Mouse (Mus musculus) embryonic facial prominence, embryonic 12.5 days (tissue): ENCODE measurements at regions not wholly inside any gene's neighbourhood (a gene's known extent, or its start where the extent isn't known, plus 50 kb on each side); places are given as distances from the start of the nearest gene placed in this dataset.
A peak's percentile ranks its signal among the peaks of the same experiment; 100 is the strongest.

Source experiments
- ATAC-seq: fragments of 200-750 bp; cut with Nextera tagmentation; 2 replicates; pipeline ENCODE4 v1.8.0; 2017; ENCODE audit not compliant: insufficient number of reproducible peaks, insufficient read depth, low FRiP score, low TSS enrichment
- H3K27ac ChIP-seq: fragments of 300-500 bp; sonication (generic); 2 replicates; pipeline ENCODE4 v1.5.1; 2016; ENCODE audit warnings: mild to moderate bottlenecking
- H3K27me3 ChIP-seq: fragments of 300-500 bp; sonication (generic); 2 replicates; pipeline ENCODE4 v1.6.1; 2016; ENCODE audit warnings: mild to moderate bottlenecking, moderate library complexity
- H3K36me3 ChIP-seq: fragments of 300-500 bp; sonication (generic); 2 replicates; pipeline ENCODE4 v1.6.1; 2016; ENCODE audit warnings: mild to moderate bottlenecking
- H3K4me1 ChIP-seq: fragments of 300-500 bp; sonication (generic); 2 replicates; pipeline ENCODE4 v1.6.1; 2016
- H3K4me2 ChIP-seq: fragments of 300-500 bp; sonication (generic); replicated peaks from 2 replicates; pipeline ENCODE4 v1.6.1; 2016; ENCODE audit warnings: mild to moderate bottlenecking, moderate library complexity
- H3K4me3 ChIP-seq: fragments of 300-500 bp; sonication (generic); 2 replicates; pipeline ENCODE4 v1.5.1; 2016; ENCODE audit warnings: mild to moderate bottlenecking
- H3K9ac ChIP-seq: fragments of 300-500 bp; sonication (generic); 2 replicates; pipeline ENCODE4 v1.6.1; 2016; ENCODE audit warnings: mild to moderate bottlenecking, moderate library complexity
- H3K9me3 ChIP-seq: fragments of 300-500 bp; sonication (generic); 2 replicates; pipeline ENCODE4 v1.6.1; 2016; ENCODE audit warnings: mild to moderate bottlenecking, moderate library complexity
- WGBS: fragments of 180-500 bp; shearing (Covaris S2); methylation state at CpG from one replicate; pipeline ENCODE4 v1.1.7; 2016; 5-methylcytosine and 5-hydroxymethylcytosine counted together

DNA sequence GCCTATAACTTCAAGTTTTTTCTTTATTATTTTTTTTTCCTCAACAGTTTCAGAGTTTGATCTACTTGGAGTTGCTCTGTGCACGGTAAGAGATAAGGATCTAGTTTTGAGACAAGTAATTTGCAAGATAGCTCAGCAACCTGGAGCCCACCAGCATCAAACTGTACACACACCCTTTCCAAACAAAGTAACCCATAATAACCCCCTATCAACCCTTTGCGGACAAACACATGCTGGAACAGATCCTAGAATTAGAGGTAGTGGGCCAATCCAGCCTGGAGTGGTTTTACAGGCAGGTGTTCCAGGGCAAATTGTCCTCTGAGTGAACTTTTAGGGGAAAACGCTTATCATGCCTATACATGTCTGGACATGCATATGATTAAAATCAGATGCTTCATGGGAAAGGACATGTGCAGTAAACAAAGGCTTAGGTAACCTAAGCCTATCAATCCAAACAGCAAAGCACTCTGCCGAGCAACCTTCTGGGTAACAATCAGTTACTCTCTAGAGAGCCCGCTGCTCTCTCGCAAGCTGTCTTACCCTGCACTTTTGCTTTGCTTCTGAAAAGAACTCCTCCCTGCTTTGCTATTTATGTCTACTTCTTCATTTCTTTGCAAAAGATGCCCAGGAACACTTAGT, 200.2 kb upstream of the Nabp1 start:
- no peak for ATAC-seq
- Histone ChIP-seq H3K4me2 (no peak overlapping the region), H3K9ac (no peak overlapping the region), H3K27me3 (no peaks in the 10 kb centered on the region), H3K36me3 (no peaks in the 10 kb centered on the region), H3K9me3 (no peaks in the 10 kb centered on the region), H3K4me1 (0 out of 2 replicates have a peak, but pooled peaks cover 6% of the 10 kb centered on the region), H3K27ac (peak overlapping the region; percentile 32; the same call in 1 of the 2 replicates), H3K4me3 (no peak overlapping the region)
- 41% methylated on average over 6 of the region's 6 CpGs for WGBS

DNA sequence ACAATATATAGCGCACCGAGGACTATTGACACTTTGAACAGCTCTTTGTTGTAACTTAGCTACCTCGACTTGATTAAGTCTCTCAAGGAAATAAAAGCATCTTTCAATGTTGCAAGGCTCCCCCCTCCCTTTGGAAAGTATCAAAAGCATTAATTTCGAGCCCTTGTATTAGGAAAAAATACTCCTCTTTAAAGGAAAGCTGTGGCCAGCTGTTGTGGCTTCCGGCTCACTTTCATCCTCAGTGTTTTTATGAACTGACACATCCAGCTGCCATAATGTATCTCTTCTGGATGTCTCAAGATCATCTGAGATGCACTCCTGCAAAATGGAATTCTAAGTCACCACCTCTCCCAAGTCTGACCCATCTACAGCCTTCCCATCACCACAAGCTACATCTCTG, 199.6 kb upstream of the Nabp1 start:
- Histone ChIP-seq H3K4me2 (no peak overlapping the region), H3K36me3 (no peaks in the 10 kb centered on the region), H3K4me3 (no peak overlapping the region), H3K9ac (no peak overlapping the region), H3K27me3 (no peaks in the 10 kb centered on the region), H3K4me1 (0 out of 2 replicates have a peak, but pooled peaks cover 6% of the 10 kb centered on the region), H3K9me3 (no peaks in the 10 kb centered on the region), H3K27ac (no peak overlapping the region)
- no peak for ATAC-seq
- WGBS = 63% methylated on average over 5 of the region's 5 CpGs

DNA sequence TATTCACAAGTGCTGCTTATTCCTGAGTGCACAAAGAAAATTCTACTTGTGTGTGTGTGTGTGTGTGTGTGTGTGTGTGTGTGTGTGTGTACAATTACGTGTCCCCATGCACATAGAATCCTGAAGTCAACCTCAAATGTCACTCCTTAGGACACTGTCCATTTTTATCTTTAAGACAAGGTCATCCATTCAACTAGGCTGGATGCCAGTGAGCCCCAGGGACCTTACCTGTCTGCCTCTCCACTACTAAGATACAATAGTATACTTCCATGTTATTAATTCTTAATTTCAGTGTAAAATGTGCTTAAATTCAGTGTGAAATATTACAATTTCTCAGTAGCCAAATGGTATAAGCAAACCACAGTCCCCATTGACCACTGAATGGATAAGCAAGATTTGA, 193.5 kb upstream of the Nabp1 start:
- Histone ChIP-seq H3K4me2 (no peak overlapping the region), H3K27me3 (no peaks in the 10 kb centered on the region), H3K27ac (no peak overlapping the region), H3K4me3 (no peak overlapping the region), H3K9ac (no peak overlapping the region), H3K4me1 (peaks cover 9% of the 10 kb centered on the region), H3K36me3 (no peaks in the 10 kb centered on the region), H3K9me3 (no peaks in the 10 kb centered on the region)
- 75% methylated on average over 1 of the region's 1 CpGs for WGBS
- ATAC-seq = no peak

DNA sequence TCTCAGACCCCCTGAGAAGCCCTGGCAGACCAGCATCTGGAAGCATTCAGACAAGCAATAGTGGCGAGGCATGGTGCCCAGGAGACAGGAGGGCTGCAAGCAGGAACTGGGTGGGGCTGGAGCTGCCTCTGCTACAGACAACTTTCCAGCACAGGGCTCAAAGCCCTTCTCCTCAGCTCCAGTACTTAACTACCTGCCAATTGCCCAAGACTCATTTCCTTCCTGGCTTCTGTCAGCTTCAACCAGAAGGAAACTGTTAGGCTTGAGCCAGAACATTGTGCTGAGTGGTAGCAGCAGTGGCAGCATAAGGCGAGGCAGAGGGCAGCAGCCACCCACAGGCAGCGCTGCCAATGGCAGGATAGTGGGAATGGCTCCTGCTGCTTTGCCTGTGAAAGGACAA, 193.1 kb upstream of the Nabp1 start:
- ATAC-seq = no peak
- 39% methylated on average over 3 of the region's 3 CpGs for WGBS
- H3K36me3 ChIP-seq = no peaks in the 10 kb centered on the region

DNA sequence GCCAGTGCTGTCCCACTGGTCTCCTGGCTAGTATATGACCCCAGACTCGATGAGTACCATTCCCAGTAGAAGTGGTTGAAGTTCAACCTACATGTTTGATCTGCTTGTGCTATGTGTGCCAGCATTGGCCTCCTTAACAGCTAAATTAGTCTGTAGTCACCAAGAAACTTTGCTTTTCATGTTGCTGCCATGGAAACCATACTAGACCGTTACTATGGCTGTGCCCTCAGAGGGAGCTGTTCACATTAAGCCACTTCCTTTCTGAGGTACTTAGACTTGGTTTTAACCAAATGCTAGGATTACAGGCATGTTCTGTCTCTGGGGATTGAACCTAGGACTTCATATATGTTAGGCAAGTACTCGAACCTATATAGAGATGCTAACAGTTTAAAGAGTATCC, 191.8 kb upstream of the Nabp1 start:
- Histone ChIP-seq H3K27me3 (no peaks in the 10 kb centered on the region), H3K36me3 (no peaks in the 10 kb centered on the region), H3K9ac (no peak overlapping the region), H3K27ac (no peak overlapping the region), H3K4me1 (peaks cover 9% of the 10 kb centered on the region), H3K4me3 (no peak overlapping the region), H3K9me3 (no peaks in the 10 kb centered on the region), H3K4me2 (no peak overlapping the region)
- ATAC-seq = no peak
- WGBS = 67% methylated on average over 3 of the region's 3 CpGs

More for the DNA sequence above, 193.1 kb upstream of the Nabp1 start:
- Histone ChIP-seq H3K27ac (no peak overlapping the region), H3K4me2 (no peak overlapping the region), H3K27me3 (no peaks in the 10 kb centered on the region), H3K4me1 (peaks cover 9% of the 10 kb centered on the region), H3K4me3 (no peak overlapping the region), H3K9me3 (no peaks in the 10 kb centered on the region), H3K9ac (no peak overlapping the region)

DNA sequence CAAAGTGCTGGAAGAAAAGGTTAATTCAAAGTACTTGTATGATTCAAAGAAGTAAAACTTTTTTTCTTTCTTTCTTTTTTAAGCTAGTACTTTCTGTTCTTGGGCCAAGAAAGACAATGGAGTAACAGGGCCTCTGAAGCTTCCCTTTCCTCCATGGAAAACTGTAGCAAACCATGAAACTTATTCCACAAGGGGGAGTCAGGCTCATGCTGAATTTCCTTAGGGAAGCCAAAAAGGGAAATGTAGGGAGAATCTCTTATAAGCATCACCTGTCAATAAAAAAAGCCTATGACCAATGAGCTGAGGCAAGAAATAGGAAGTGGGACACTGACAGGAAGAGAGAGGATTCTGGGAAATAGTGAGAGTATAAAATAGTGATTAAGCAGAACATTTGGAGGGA, 190.7 kb upstream of the Nabp1 start:
- Histone ChIP-seq H3K36me3 (no peaks in the 10 kb centered on the region), H3K9me3 (no peaks in the 10 kb centered on the region), H3K27ac (no peak overlapping the region), H3K9ac (no peak overlapping the region), H3K4me2 (no peak overlapping the region), H3K27me3 (no peaks in the 10 kb centered on the region), H3K4me3 (no peak overlapping the region), H3K4me1 (peaks cover 9% of the 10 kb centered on the region)
- no peak for ATAC-seq

DNA sequence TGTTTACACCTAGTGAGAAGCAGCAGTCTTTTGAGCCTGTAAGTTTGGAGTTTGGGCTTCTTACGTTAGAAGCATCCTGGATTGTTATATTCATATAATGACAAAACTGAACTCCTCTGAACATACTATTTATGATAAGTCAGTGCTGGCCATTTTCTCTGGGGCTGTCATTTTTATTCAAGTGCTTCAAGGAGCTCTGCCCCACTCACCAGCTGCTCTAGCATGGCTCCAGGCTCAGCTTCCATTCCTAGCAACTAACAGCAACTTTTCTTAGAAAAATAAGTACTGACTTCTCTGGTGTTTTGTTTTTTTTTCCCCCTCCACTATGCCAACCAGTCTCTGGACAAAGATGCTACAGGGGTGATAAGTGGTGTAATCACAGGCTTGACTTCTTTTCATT, 182.3 kb upstream of the Nabp1 start:
- no peak for ATAC-seq
- Histone ChIP-seq H3K27ac (no peak overlapping the region), H3K4me3 (no peak overlapping the region), H3K27me3 (no peaks in the 10 kb centered on the region), H3K4me2 (no peak overlapping the region), H3K9ac (no peak overlapping the region), H3K36me3 (no peaks in the 10 kb centered on the region), H3K4me1 (no peaks in the 10 kb centered on the region), H3K9me3 (no peaks in the 10 kb centered on the region)
- 92% methylated on average over 1 of the region's 1 CpGs for WGBS

DNA sequence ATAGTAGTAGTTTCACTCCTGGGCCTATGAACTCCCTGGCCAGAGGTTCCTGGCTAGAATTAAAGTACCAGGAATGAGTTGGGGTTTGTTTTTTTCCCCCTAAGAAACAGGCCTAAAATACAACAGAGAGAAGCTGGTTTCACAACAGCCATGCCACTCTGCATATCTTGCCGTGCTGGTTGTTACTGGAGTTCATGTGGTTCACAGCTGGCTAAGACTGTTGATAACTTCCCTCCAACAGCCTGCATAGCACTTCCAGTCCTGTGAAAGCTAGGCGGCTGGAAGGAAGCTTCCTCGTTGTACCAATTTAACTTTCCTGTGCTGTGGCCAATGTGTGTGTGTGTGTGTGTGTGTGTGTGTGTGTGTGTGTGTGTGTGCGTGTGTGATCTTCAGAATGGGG, 179.0 kb upstream of the Nabp1 start:
- Histone ChIP-seq H3K4me1 (no peaks in the 10 kb centered on the region), H3K9ac (no peak overlapping the region), H3K27me3 (no peaks in the 10 kb centered on the region), H3K4me3 (no peak overlapping the region), H3K9me3 (no peaks in the 10 kb centered on the region), H3K27ac (no peak overlapping the region), H3K4me2 (no peak overlapping the region), H3K36me3 (no peaks in the 10 kb centered on the region)
- WGBS = 68% methylated on average over 4 of the region's 4 CpGs
- ATAC-seq = no peak

DNA sequence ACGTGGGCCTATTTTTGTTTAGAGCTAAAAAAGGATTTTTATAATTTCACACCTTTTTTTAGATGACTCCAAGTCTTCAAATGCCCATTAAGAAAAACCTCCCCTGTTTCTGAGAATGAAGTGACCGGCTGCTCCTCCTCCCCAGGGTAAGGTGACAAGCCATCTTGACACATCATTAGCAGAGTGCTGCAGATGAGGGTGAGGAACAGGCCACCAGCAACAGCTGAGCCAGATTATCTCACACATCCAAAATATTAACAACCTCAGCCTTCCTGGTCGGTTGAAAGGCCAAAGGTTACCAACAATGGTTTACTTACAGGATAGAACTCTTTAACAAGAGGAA, 172.4 kb upstream of the Nabp1 start:
- no peaks in the 10 kb centered on the region for H3K9me3 ChIP-seq
- H3K27me3 ChIP-seq = no peaks in the 10 kb centered on the region
- H3K27ac ChIP-seq = no peak overlapping the region
- ATAC-seq = peak; percentile 65
- WGBS = 13% methylated on average over 3 of the region's 3 CpGs
- H3K9ac ChIP-seq = no peak overlapping the region
- H3K4me1 ChIP-seq = peaks cover 11% of the 10 kb centered on the region; the same call in 1 of the 2 replicates
- no peaks in the 10 kb centered on the region for H3K36me3 ChIP-seq
- no peak overlapping the region for H3K4me2 ChIP-seq
- no peak overlapping the region for H3K4me3 ChIP-seq

DNA sequence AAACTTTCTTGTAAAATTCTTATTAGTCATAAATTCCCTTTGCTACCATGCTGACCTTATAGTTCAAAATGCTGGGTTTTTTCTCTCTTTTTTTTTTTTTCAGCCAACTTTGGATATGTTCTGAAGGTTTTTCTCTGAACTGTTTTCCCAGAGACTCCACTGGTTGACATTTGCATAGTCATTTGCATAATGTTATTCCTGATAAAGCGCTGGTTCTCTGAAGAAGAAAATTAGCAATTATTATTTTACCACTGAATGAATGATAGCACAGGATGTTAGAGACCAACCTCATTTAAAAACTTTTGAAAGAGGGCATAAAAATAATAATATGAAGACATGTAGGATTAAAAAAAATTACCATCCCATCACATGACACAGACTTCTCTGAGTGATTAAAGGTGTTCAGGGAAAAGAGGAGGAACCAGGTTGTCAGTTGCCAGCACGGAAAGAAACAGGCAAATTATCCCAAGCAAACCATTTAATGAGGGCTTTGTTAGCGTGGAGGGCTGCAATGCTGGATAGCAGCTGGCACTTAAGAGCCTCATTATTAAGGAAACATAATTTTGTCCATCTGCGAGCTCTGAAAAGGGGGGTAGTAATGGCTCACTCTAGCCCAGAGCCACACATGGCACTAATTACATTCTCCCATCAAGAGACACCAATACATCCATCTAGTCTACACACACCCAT, 171.9 kb upstream of the Nabp1 start:
- H3K27me3 ChIP-seq = no peaks in the 10 kb centered on the region
- ATAC-seq = peak; percentile 63; the same call in 1 of the 2 replicates
- H3K9ac ChIP-seq = no peak overlapping the region
- H3K4me1 ChIP-seq = peaks cover 11% of the 10 kb centered on the region; the same call in 1 of the 2 replicates
- H3K9me3 ChIP-seq = no peaks in the 10 kb centered on the region
- no peak overlapping the region for H3K4me3 ChIP-seq
- WGBS = 14% methylated on average over 4 of the region's 4 CpGs
- no peaks in the 10 kb centered on the region for H3K36me3 ChIP-seq
- no peak overlapping the region for H3K4me2 ChIP-seq
- no peak overlapping the region for H3K27ac ChIP-seq

DNA sequence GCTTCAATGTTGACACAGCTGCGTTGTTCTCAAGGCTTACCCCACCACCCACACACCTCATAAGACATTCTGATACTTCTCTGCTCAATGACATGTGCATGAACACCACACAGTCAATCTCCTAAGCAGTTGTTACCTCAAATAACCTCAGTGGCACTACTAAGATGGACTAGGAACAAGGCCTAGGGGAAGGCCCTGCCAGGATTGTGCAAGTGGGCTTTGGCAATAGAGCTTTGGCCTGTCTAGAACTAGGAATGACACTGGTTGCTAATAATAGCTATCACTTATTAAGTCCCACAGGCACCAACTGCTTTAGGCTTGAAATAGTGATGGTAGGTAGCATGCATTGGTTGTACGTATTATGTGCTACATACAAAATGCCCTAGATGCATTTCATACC, 169.7 kb upstream of the Nabp1 start:
- Histone ChIP-seq H3K9ac (no peak overlapping the region), H3K36me3 (no peaks in the 10 kb centered on the region), H3K4me1 (peaks cover 11% of the 10 kb centered on the region; the same call in 1 of the 2 replicates), H3K9me3 (no peaks in the 10 kb centered on the region), H3K27ac (no peak overlapping the region), H3K27me3 (no peaks in the 10 kb centered on the region), H3K4me2 (no peak overlapping the region), H3K4me3 (no peak overlapping the region)
- ATAC-seq = no peak
- WGBS = 59% methylated on average over 2 of the region's 2 CpGs

DNA sequence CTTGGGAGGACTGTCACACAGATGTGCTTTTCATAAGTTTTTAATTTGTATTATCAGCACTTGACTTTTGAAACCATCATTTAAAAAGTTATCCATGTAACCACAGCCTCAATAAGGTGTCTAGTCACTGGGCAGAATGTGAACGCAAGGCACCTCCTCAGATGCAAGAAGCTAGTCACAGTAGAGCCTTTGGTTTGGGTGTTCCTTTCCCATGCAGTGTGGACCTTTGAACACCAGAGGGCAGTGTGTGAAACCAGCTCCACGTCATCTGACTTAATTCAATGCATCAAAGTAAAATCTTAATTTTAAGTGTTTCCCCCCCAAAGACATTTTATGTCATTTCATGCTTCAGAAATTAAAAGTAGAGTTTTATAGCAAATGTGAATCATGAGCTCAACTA, 166.2 kb upstream of the Nabp1 start:
- H3K36me3 ChIP-seq = no peaks in the 10 kb centered on the region
- H3K9me3 ChIP-seq = no peaks in the 10 kb centered on the region
- H3K27me3 ChIP-seq = no peaks in the 10 kb centered on the region

More for the DNA sequence above, 166.2 kb upstream of the Nabp1 start:
- no peak overlapping the region for H3K27ac ChIP-seq
- no peak overlapping the region for H3K4me3 ChIP-seq
- H3K9ac ChIP-seq = no peak overlapping the region
- H3K4me1 ChIP-seq = 0 out of 2 replicates have a peak, but pooled peaks cover 5% of the 10 kb centered on the region
- WGBS = 21% methylated on average over 2 of the region's 2 CpGs
- H3K4me2 ChIP-seq = no peak overlapping the region
- ATAC-seq = no peak
